Mouse (Mus musculus) lung, embryonic 15.5 days (tissue): ENCODE measurements around the gene Gm45753. TPM values are rescaled to one million over a fixed set of nuclear protein-coding genes. Genes with fewer than 3 reads are reported as not detected.

Source experiments
- ATAC-seq: fragments of 200-750 bp; cut with Nextera tagmentation; 2 replicates; pipeline ENCODE4 v1.8.0; 2017; ENCODE audit warnings: moderate number of reproducible peaks, borderline replicate concordance; ENCODE audit not compliant: low FRiP score, low TSS enrichment; ENCODE audit errors: extremely low read depth
- H3K27ac ChIP-seq: fragments of 300-500 bp; sonication (generic); 2 replicates; pipeline ENCODE4 v1.5.1; 2015; ENCODE audit warnings: moderate library complexity, mild to moderate bottlenecking, inconsistent platforms
- H3K27me3 ChIP-seq: fragments of 300-500 bp; sonication (generic); 2 replicates; pipeline ENCODE4 v1.6.1; 2015; ENCODE audit warnings: inconsistent platforms
- H3K36me3 ChIP-seq: fragments of 300-500 bp; sonication (generic); 2 replicates; pipeline ENCODE4 v1.6.1; 2015; ENCODE audit warnings: inconsistent platforms
- H3K4me1 ChIP-seq: fragments of 300-500 bp; sonication (generic); 2 replicates; pipeline ENCODE4 v1.6.1; 2015; ENCODE audit warnings: inconsistent platforms
- H3K4me2 ChIP-seq: fragments of 300-500 bp; sonication (generic); 2 replicates; pipeline ENCODE4 v1.6.1; 2015; ENCODE audit warnings: inconsistent platforms, mild to moderate bottlenecking, moderate library complexity
- H3K4me3 ChIP-seq: fragments of 300-500 bp; sonication (generic); 2 replicates; pipeline ENCODE4 v1.5.1; 2015; ENCODE audit warnings: mild to moderate bottlenecking, inconsistent platforms
- H3K9ac ChIP-seq: fragments of 300-500 bp; sonication (generic); 2 replicates; pipeline ENCODE4 v1.6.1; 2015; ENCODE audit warnings: inconsistent platforms
- H3K9me3 ChIP-seq: fragments of 300-500 bp; sonication (generic); 2 replicates; pipeline ENCODE4 v1.6.1; 2016; ENCODE audit warnings: inconsistent platforms
- whole genome bisulfite sequencing: fragments of 180-500 bp; shearing (Covaris S2); methylation state at CpG from one replicate; pipeline ENCODE4 v1.1.7; 2015; 5-methylcytosine and 5-hydroxymethylcytosine counted together
- polyA plus RNA-seq: library from polyadenylated mRNA; unstranded; fragments of >200 nt; fragmentation: Nextera tagmentation; extraction: Ambion mirVana; gene quantifications from 2 replicates; pipeline ENCODE4 v1.2.1, GENCODE M21; 2015

Gm45753 gene
- polyA plus RNA-seq, 1 experiment from 2014 or later = not detected

DNA sequence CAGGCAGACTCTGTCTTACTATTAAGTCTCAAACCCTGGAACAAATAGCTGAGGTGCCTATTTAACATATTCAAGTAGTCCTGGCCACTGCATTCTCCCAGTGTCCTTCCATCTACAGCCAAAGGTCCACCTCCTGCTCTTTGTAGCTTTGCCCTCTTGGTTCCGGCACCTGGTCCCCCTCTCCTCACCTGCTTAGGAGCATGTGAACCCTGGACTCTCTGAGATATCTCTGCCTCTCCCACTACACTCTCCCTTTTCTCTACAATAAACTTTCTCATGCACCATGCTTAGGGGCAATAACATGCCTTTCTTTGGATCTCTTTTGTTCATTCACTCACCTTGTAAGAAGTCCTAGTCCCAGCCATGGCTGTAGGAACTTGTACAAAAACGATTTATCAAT, 13.1 kb upstream of the Gm45753 start:
- Histone ChIP-seq H3K27me3 (no peaks in the 10 kb centered on the region), H3K27ac (no peak overlapping the region), H3K9me3 (no peaks in the 10 kb centered on the region), H3K4me3 (no peak overlapping the region), H3K4me1 (no peaks in the 10 kb centered on the region), H3K36me3 (no peaks in the 10 kb centered on the region), H3K9ac (no peak overlapping the region), H3K4me2 (no peak overlapping the region)
- no peak for ATAC-seq
- 70% methylated on average over 2 of the region's 2 CpGs for WGBS

DNA sequence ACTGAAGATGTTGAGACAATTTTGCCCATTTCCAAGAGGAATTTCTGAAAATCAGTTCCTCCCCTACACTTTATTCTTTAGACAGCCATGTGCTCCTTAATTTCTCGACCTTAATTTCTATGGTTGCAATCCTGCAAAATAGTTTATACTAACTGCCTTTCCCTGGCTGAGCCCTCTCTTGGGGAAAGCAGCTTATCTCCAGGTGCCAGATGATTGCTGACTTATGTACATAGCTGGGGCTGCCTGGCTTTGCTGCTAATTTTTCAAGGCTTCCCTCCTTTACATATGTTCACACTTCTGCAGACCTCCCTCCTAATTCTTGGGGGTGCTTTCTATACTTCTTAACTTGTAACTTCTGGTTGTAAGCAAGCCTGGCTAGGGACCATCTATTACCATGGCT, 12.7 kb upstream of the Gm45753 start:
- H3K9me3 ChIP-seq = no peaks in the 10 kb centered on the region
- H3K36me3 ChIP-seq = no peaks in the 10 kb centered on the region
- H3K4me1 ChIP-seq = no peaks in the 10 kb centered on the region
- H3K4me2 ChIP-seq = no peak overlapping the region
- H3K27me3 ChIP-seq = no peaks in the 10 kb centered on the region
- no peak overlapping the region for H3K4me3 ChIP-seq
- H3K9ac ChIP-seq = no peak overlapping the region
- WGBS = 20% methylated on average over 1 of the region's 1 CpGs
- no peak for ATAC-seq
- no peak overlapping the region for H3K27ac ChIP-seq

- Histone ChIP-seq H3K4me3 (no peak overlapping the region), H3K9me3 (no peaks in the 10 kb centered on the region), H3K27ac (no peak overlapping the region), H3K4me2 (no peak overlapping the region), H3K36me3 (no peaks in the 10 kb centered on the region), H3K4me1 (no peaks in the 10 kb centered on the region), H3K27me3 (no peaks in the 10 kb centered on the region), H3K9ac (no peak overlapping the region)
- ATAC-seq = no peak
- 49% methylated on average over 4 of the region's 4 CpGs for WGBS
Measured at GRCm38 (mm10) chr8:45310967-45311366, 2.7 kb upstream of the Gm45753 start.

GRCm38 (mm10) chr8:45305479-45305878, 2.8 kb downstream of the Gm45753 start:
- H3K27me3 ChIP-seq = no peaks in the 10 kb centered on the region
- H3K9ac ChIP-seq = no peak overlapping the region
- H3K4me1 ChIP-seq = no peaks in the 10 kb centered on the region
- no peak overlapping the region for H3K4me3 ChIP-seq
- no peaks in the 10 kb centered on the region for H3K36me3 ChIP-seq
- H3K27ac ChIP-seq = no peak overlapping the region
- ATAC-seq = no peak
- H3K9me3 ChIP-seq = no peaks in the 10 kb centered on the region
- no peak overlapping the region for H3K4me2 ChIP-seq
- 75% methylated on average over 1 of the region's 1 CpGs for WGBS

DNA sequence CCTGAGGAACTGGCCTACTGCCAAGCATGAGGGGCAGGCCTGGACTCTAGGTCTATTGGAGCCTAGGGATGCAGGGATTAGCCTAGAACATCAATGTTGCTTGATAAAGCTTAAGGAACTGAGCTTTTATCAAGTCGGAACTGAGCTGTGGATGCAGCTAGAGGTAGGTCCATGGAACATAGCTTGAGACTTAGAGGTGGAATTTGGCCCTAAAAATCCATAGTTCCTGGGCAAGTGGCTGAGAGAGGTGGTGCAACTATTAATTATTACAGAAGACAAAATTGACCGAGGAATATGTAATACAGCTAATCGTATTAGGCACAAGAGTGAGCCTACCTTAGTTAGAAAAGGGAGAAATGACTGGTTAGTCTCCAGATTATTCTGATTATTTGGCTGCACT, 3.9 kb downstream of the Gm45753 start:
- H3K4me3 ChIP-seq = no peak overlapping the region
- no peak for ATAC-seq
- 88% methylated on average over 3 of the region's 3 CpGs for WGBS
- H3K27me3 ChIP-seq = no peaks in the 10 kb centered on the region
- H3K4me2 ChIP-seq = no peak overlapping the region
- H3K9ac ChIP-seq = no peak overlapping the region
- no peaks in the 10 kb centered on the region for H3K36me3 ChIP-seq
- H3K9me3 ChIP-seq = no peaks in the 10 kb centered on the region
- no peaks in the 10 kb centered on the region for H3K4me1 ChIP-seq
- no peak overlapping the region for H3K27ac ChIP-seq

- 77% methylated on average over 8 of the region's 8 CpGs for WGBS
- Histone ChIP-seq H3K27ac (no peak overlapping the region), H3K4me1 (no peaks in the 10 kb centered on the region), H3K4me3 (no peak overlapping the region), H3K27me3 (no peaks in the 10 kb centered on the region), H3K36me3 (no peaks in the 10 kb centered on the region), H3K9ac (no peak overlapping the region), H3K4me2 (no peak overlapping the region), H3K9me3 (no peaks in the 10 kb centered on the region)
- ATAC-seq = no peak
Measured at GRCm38 (mm10) chr8:45302390-45302789, 5.9 kb downstream of the Gm45753 start.

- no peak overlapping the region for H3K27ac ChIP-seq
- no peaks in the 10 kb centered on the region for H3K4me1 ChIP-seq
- H3K9ac ChIP-seq = no peak overlapping the region
- no peaks in the 10 kb centered on the region for H3K9me3 ChIP-seq
- 89% methylated on average over 6 of the region's 6 CpGs for WGBS
- H3K27me3 ChIP-seq = no peaks in the 10 kb centered on the region
- H3K4me3 ChIP-seq = no peak overlapping the region
- no peak for ATAC-seq
- no peaks in the 10 kb centered on the region for H3K36me3 ChIP-seq
- H3K4me2 ChIP-seq = no peak overlapping the region
Measured at GRCm38 (mm10) chr8:45295276-45295675, 13.0 kb downstream of the Gm45753 start.

- Histone ChIP-seq H3K4me3 (no peak within 1 kb of the TSS), H3K9ac (no peak within 1 kb of the TSS), H3K27me3 (no peaks in the 10 kb centered on the region), H3K4me1 (no peaks in the 10 kb centered on the region), H3K27ac (no peak within 1 kb of the TSS), H3K4me2 (no peak within 1 kb of the TSS), H3K36me3 (no peaks in the 10 kb centered on the region), H3K9me3 (no peaks in the 10 kb centered on the region)
- WGBS = 69% methylated on average over 7 of the region's 7 CpGs
- ATAC-seq = no peak
Measured at GRCm38 (mm10) chr8:45294687-45295086, 13.6 kb downstream of the Gm45753 start, which contains the start of gene Klkb1. Klkb1 (minus strand) TSS chr8:45294859.

- no peak overlapping the region for H3K9ac ChIP-seq
- ATAC-seq = no peak
- H3K9me3 ChIP-seq = no peaks in the 10 kb centered on the region
- no peaks in the 10 kb centered on the region for H3K36me3 ChIP-seq
- H3K27ac ChIP-seq = no peak overlapping the region
- H3K4me1 ChIP-seq = no peaks in the 10 kb centered on the region
- 87% methylated on average over 2 of the region's 2 CpGs for WGBS
- no peaks in the 10 kb centered on the region for H3K27me3 ChIP-seq
- no peak overlapping the region for H3K4me3 ChIP-seq
- no peak overlapping the region for H3K4me2 ChIP-seq
Measured at GRCm38 (mm10) chr8:45291790-45292189, 16.5 kb downstream of the Gm45753 start.

GRCm38 (mm10) chr8:45281630-45282029, 26.6 kb downstream of the Gm45753 start:
- Histone ChIP-seq H3K27me3 (no peaks in the 10 kb centered on the region), H3K27ac (no peak overlapping the region), H3K9ac (no peak overlapping the region), H3K4me3 (no peak overlapping the region), H3K4me1 (no peaks in the 10 kb centered on the region), H3K9me3 (no peaks in the 10 kb centered on the region), H3K36me3 (no peaks in the 10 kb centered on the region), H3K4me2 (no peak overlapping the region)
- ATAC-seq = no peak
- 71% methylated on average over 8 of the region's 8 CpGs for WGBS

GRCm38 (mm10) chr8:45277453-45277852, 30.8 kb downstream of the Gm45753 start:
- H3K36me3 ChIP-seq = no peaks in the 10 kb centered on the region
- no peak overlapping the region for H3K27ac ChIP-seq
- no peak overlapping the region for H3K9ac ChIP-seq
- no peak overlapping the region for H3K4me3 ChIP-seq
- ATAC-seq = no peak
- H3K4me2 ChIP-seq = no peak overlapping the region
- WGBS = 62% methylated on average over 3 of the region's 3 CpGs
- H3K4me1 ChIP-seq = no peaks in the 10 kb centered on the region
- H3K9me3 ChIP-seq = no peaks in the 10 kb centered on the region
- H3K27me3 ChIP-seq = no peaks in the 10 kb centered on the region

DNA sequence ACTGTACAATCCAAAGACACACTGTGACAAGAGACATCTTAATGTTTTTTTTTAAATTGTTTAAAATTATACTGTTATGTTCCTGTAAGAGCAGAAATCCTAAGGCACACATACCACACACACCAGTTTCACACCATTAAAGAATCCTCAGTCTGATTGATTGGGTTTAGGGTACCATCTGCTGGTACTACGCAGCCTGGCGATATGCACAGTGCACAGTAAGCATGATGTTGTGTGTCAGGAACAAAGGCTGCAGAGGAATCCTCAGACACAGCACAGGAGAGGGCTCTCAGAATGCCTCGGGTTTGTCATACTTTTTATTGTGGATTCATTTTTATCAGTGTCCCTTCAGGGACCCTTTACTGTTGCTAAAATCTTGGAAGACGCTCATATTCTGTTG, 33.9 kb downstream of the Gm45753 start:
- no peak overlapping the region for H3K4me2 ChIP-seq
- no peak for ATAC-seq

GRCm38 (mm10) chr8:45269056-45269455, 39.2 kb downstream of the Gm45753 start:
- Histone ChIP-seq H3K9ac (no peak overlapping the region), H3K27ac (no peak overlapping the region), H3K4me3 (no peak overlapping the region), H3K27me3 (no peaks in the 10 kb centered on the region), H3K4me2 (no peak overlapping the region), H3K4me1 (peaks cover 12% of the 10 kb centered on the region), H3K36me3 (no peaks in the 10 kb centered on the region), H3K9me3 (no peaks in the 10 kb centered on the region; the same call in 1 of the 2 replicates)
- ATAC-seq = no peak

More for the DNA sequence above, 33.9 kb downstream of the Gm45753 start:
- Histone ChIP-seq H3K4me1 (no peaks in the 10 kb centered on the region), H3K36me3 (no peaks in the 10 kb centered on the region), H3K9me3 (no peaks in the 10 kb centered on the region), H3K27me3 (no peaks in the 10 kb centered on the region), H3K27ac (no peak overlapping the region), H3K9ac (no peak overlapping the region), H3K4me3 (no peak overlapping the region)
- 66% methylated on average over 4 of the region's 4 CpGs for WGBS
